Mouse (Mus musculus): ENCODE results near the gene Slc25a3.
A peak's percentile ranks its signal among the peaks of the same experiment; 100 is the strongest.

GRCm38 (mm10) chr10:91127395-91127794 is 3.5 kb upstream of the Slc25a3 start:
- TF ChIP-seq E2F4 (IDR thresholded peaks at IDR 0.05; ENCODE audit: borderline replicate concordance, low read depth, low read length) (no peak), ELF1 (IDR thresholded peaks at IDR 0.05; ENCODE audit: low read depth, low read length) (no peak), HCFC1 (IDR thresholded peaks at IDR 0.05; ENCODE audit: low read depth, low read length) (0 out of 2 replicates have a peak, but pooled peaks have one; percentile 28), CTCF (IDR thresholded peaks at IDR 0.05 in 2 of 3, conservative IDR thresholded peaks at IDR 0.05 in 1 of 3; ENCODE audit: control insufficient read depth in 1 of 3, insufficient read depth in 1 of 3, low read depth in 2 of 3, low read length in 3 of 3, poor library complexity in 1 of 3, severe bottlenecking in 1 of 3) (no peak), MAZ (IDR thresholded peaks at IDR 0.05; ENCODE audit: low read depth, low read length) (no peak), TBP (IDR thresholded peaks at IDR 0.05; ENCODE audit: low read depth, low read length) (no peak), BHLHE40 (IDR thresholded peaks at IDR 0.05; ENCODE audit: borderline replicate concordance, low read depth, low read length) (peak; percentile 9; the same call in 1 of the 2 replicates)

Measured in MEL (cell line).